Mouse (Mus musculus) testis, adult 2 months (tissue): Measurements from ENCODE around the gene Ret. TPM values are rescaled to one million over a fixed set of nuclear protein-coding genes. Genes with fewer than 3 reads are reported as not detected.

Source experiments
- H3K27ac ChIP-seq: fragments of 200-500 bp; 2 replicates; pipeline ENCODE4 v1.5.1; 2012; ENCODE audit warnings: low read depth, low read length; ENCODE audit not compliant: control insufficient read depth, insufficient read depth
- H3K27me3 ChIP-seq: fragments of 200-500 bp; 2 replicates; pipeline ENCODE4 v1.6.1; 2012; ENCODE audit warnings: mild to moderate bottlenecking, low read length, moderate library complexity; ENCODE audit not compliant: control insufficient read depth, insufficient read depth
- H3K36me3 ChIP-seq: fragments of 200-500 bp; 2 replicates; pipeline ENCODE4 v1.6.1; 2012; ENCODE audit warnings: mild to moderate bottlenecking, low read length; ENCODE audit not compliant: control insufficient read depth, insufficient read depth
- H3K4me1 ChIP-seq: fragments of 200-500 bp; 2 replicates; pipeline ENCODE4 v1.6.1; 2012; ENCODE audit warnings: low read length; ENCODE audit not compliant: control insufficient read depth, insufficient read depth
- H3K4me3 ChIP-seq: fragments of 200-500 bp; 2 replicates; pipeline ENCODE4 v1.5.1; 2012; ENCODE audit warnings: low read depth, mild to moderate bottlenecking, low read length, moderate library complexity, mixed read lengths; ENCODE audit not compliant: control insufficient read depth
- CTCF ChIP-seq: fragments of 200-500 bp; IDR thresholded peaks from 2 replicates; pipeline ENCODE4 v1.5.1; 2012; ENCODE audit warnings: low read depth, mild to moderate bottlenecking, inconsistent platforms, low read length, moderate library complexity; ENCODE audit not compliant: control insufficient read depth, insufficient read depth, insufficient replicate concordance
- POLR2A ChIP-seq: fragments of 200-500 bp; IDR thresholded peaks from 2 replicates; pipeline ENCODE4 v1.6.1; 2012; ENCODE audit warnings: low read depth, mild to moderate bottlenecking, inconsistent platforms, low read length, moderate library complexity; ENCODE audit not compliant: control insufficient read depth
- polyA plus RNA-seq: library from polyadenylated mRNA; depleted of rRNA; stranded (reverse); fragments of >200 nt; gene quantifications from 2 replicates; pipeline ENCODE4 v1.2.3, GENCODE M21; 2012

The Ret gene
- polyA plus RNA-seq, 1 experiment: 0.81 TPM

DNA sequence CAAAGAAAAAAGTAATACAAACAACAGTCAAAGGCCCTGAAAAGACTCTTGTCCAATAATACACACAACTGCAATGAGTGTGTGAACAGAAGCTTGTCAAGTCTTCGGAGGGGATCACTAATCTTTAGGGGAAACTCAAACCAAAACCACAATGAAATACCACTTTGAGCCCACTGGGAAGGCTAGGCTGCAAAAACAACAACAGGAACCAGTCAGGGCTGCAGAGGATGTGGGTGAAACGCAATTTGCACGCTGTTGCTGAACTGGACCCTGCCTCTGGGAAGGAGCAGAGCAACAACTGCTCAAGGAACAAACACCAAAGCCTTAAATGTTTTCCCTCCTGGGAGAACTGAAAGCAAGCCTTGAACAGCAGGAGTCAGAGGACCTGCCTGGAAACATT, 7.8 kb downstream of the Ret start:
- no peaks in the 10 kb centered on the region for H3K4me1 ChIP-seq
- no peak overlapping the region for H3K27ac ChIP-seq
- H3K4me3 ChIP-seq: no peak overlapping the region

DNA sequence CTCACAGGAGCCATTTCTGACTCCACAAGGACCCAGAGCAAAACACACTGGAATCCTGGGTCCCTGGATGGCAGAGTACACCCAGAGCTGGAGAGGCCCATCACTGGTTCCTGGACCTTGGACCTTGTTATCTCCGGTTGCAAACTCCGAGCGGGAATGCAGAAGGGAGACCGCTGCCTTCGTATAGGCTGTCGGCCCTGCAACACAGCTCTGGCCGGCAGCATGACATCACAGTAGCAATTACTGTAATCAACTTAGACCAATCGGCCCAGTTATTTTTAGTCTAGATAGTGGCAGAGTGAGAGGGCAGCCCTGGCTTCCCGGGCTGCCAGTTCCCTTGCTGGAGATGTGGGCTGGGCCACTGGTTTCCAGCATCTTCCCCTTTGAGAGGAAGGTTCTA, 8.9 kb downstream of the Ret start:
- H3K4me3 ChIP-seq: no peak overlapping the region
- no peak for TF ChIP-seq CTCF
- TF ChIP-seq POLR2A: no peak
- no peaks in the 10 kb centered on the region for H3K4me1 ChIP-seq

More for the DNA sequence above, 7.8 kb downstream of the Ret start:
- TF ChIP-seq POLR2A: no peak
- no peak for TF ChIP-seq CTCF
- H3K27me3 ChIP-seq: no peaks in the 10 kb centered on the region
- no peaks in the 10 kb centered on the region for H3K36me3 ChIP-seq

DNA sequence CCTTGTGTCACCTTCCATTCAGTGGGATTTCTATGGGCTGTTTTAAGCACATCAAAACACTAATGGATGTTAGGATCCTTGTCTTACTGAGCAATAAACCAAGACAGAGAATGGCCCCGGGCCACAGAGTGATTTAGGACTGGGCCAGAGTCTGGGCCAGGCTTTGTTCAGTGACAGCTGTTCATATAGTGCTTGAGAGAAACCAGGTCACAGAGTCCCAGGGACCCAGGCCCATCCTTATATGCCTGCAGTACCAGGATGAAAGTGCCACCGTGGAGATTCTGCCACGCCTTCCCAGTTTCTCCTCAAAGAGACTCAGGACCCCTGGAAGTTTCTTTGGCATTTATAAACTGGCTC, 10.3 kb downstream of the Ret start:
- Histone ChIP-seq H3K4me3 (no peak overlapping the region), H3K4me1 (no peaks in the 10 kb centered on the region), H3K36me3 (no peaks in the 10 kb centered on the region), H3K27ac (no peak overlapping the region), H3K27me3 (no peaks in the 10 kb centered on the region)
- TF ChIP-seq CTCF (no peak), POLR2A (no peak)

More for the DNA sequence above, 8.9 kb downstream of the Ret start:
- Histone ChIP-seq H3K36me3 (no peaks in the 10 kb centered on the region), H3K27me3 (no peaks in the 10 kb centered on the region), H3K27ac (no peak overlapping the region)

DNA sequence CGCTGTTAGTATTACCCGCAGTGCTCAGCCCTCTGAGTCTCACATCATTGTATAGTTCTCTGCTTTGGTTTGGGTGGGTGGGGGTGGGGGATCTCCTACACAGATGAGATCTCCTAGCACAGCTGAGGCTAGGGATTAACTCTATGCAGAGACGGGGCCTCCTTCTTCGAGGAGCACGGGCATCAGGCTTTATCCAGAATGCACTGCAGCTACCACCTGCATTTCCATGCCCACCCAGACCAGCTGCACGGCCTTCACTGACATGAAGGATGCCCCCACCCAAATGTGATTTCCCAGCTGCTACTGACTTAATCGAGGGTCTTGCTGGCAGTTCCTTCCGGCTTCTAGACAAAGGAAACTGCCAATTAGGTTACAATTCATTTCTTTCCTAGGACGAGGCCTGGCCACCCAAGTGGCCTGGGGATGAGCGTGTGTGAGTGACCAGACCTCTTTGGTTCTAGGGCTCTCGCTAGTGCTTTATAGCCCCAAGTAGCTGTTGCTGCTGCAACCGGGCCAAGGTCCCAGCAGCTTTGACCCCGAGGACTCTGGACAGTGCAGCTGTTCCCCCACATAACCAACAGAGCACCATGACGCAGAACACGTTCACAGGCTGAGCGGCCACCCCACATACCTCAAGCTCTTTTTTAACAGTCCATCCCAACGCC, 10.8 kb downstream of the Ret start:
- TF ChIP-seq POLR2A (no peak), CTCF (no peak)
- no peaks in the 10 kb centered on the region for H3K4me1 ChIP-seq
- H3K36me3 ChIP-seq: no peaks in the 10 kb centered on the region
- no peaks in the 10 kb centered on the region for H3K27me3 ChIP-seq
- H3K4me3 ChIP-seq: no peak overlapping the region
- no peak overlapping the region for H3K27ac ChIP-seq

DNA sequence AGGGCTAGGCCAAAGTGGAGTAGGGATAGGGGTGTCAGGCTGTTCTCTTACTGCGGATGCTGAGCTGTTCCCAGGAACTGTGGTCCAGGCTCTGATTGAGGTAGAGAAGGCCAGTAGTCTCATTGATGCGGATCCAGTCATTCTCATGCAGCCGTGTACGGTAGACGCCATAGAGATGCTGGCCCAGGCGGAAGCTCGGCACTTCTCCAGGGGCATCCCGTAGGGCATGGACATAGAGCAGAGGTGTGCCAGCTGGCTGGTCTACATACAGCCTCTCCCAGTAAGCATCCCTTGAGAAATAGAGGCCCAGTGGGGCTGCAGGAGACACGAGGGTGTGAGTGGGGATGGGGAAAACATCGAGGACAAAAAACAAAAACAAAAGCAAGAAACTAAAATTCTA, 13.4 kb downstream of the Ret start:
- Histone ChIP-seq H3K4me1 (no peaks in the 10 kb centered on the region), H3K27ac (no peak overlapping the region), H3K4me3 (no peak overlapping the region), H3K36me3 (no peaks in the 10 kb centered on the region), H3K27me3 (no peaks in the 10 kb centered on the region)
- TF ChIP-seq CTCF: no peak
- no peak for TF ChIP-seq POLR2A

DNA sequence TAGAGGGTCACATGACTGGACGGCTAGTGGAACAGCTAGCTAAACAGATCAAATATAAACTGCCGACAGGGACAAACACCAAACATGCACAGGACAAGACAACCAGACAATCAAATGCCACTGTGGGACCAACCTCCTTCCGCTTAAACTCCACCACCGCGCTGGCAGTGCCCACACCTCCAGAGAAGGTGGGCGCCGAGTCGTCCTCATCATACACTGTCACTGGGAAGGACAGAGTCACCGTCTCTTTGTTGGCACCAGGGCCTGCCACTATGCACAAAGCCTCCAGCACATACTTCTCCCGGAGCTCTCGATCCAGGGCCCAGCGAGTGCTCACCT, 17.5 kb downstream of the Ret start:
- no peaks in the 10 kb centered on the region for H3K27me3 ChIP-seq
- H3K4me3 ChIP-seq: no peak overlapping the region
- no peaks in the 10 kb centered on the region for H3K36me3 ChIP-seq
- H3K27ac ChIP-seq: no peak overlapping the region
- TF ChIP-seq CTCF (no peak), POLR2A (no peak)
- H3K4me1 ChIP-seq: no peaks in the 10 kb centered on the region

DNA sequence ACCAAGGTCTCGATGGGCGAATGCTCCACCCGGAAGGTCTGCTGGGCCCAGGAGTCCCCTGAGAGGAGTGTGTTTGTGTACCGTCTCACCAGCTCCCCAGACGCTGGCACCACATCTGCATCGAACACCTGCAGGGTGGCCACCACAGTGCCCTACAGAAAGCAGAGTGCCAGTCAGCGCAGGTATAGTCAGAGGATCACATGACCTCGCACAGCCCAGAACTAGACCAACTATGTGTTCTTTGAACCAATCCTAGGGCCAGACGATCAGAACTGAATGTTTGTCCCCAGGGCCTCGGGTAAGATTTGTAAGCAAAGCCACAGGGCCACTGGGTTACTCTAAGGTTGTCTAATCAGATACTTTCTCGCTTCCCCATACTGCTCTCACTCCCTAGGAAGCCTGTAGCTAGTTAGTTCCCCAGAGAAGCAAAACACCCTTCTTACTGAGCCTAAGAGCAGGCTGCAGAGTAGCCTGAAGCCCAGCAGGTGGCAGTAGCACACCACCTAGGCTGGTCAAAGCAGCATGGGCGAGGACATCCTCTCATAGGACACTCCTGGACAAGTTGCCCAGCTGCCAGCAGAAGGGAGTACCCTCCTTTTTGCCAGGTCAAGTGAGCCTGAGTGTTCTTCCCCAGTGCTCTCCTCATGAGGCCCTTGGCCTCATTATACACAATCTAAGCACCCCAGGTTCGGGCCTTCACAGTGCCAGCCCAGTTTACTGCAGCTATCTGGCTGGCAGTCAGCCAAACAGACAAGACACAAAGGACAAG, 18.0 kb downstream of the Ret start:
- H3K4me1 ChIP-seq: no peaks in the 10 kb centered on the region
- H3K27ac ChIP-seq: no peak overlapping the region
- H3K4me3 ChIP-seq: no peak overlapping the region
- no peaks in the 10 kb centered on the region for H3K27me3 ChIP-seq
- TF ChIP-seq CTCF (peak; percentile 96; the same call in 1 of the 2 replicates), POLR2A (no peak)
- no peaks in the 10 kb centered on the region for H3K36me3 ChIP-seq
